Mouse (Mus musculus): ENCODE data around the gene Dtx3.

DNA sequence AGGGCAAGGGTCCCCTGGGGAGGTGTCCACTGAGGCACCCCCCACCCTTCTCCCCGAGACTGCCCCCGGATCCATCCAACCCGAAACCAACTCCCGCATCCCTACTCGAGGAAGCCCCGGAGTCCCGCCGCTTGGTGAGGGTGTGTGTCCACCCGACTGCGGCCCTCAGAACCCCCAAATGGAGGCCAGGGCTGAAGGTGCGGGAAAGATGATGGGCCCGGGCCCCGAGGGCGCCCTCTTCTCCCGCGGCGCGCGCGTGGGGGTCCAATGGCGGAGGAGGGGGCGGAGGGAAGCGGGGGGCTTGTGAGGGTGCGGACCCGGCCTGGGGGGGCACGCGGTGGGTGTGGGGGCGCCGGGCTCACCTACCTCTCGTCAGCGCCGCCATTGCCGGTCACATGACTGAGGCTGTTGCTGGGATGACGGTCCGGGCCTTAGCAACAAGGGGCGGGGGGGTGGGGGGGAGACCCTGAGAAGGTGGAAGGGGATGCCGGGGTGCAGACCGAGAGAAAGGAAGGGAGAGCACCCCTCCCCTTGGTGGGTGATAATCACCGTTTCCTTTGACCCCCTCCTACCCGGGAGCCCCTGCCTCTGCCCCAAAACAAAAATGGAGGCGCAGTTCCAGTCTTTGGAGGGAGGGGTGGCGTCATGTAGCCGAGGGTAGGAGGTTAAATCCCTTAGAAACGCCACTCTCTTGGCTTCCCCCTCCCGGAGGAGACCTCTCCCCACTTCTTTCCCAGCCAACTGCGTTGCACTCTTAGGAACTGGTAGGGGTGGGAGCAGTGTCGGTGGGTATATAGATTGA, at the start of gene Dtx3:
- TF ChIP-seq CTCF (IDR thresholded peaks at IDR 0.05; ENCODE audit: low read depth), result no peak
- no peak for TF ChIP-seq EP300 (IDR thresholded peaks at IDR 0.05; ENCODE audit: low read depth)

Measured in heart, postnatal 0 days (tissue).